Mouse (Mus musculus) testis, adult 2 months (tissue): Measurements from ENCODE around the gene Gm20388.

Experiments
- CTCF ChIP-seq: fragments of 200-500 bp; IDR thresholded peaks from 2 replicates; pipeline ENCODE4 v1.5.1; 2012; ENCODE audit warnings: low read depth, mild to moderate bottlenecking, inconsistent platforms, low read length, moderate library complexity; ENCODE audit not compliant: control insufficient read depth, insufficient read depth, insufficient replicate concordance
- POLR2A ChIP-seq: fragments of 200-500 bp; IDR thresholded peaks from 2 replicates; pipeline ENCODE4 v1.6.1; 2012; ENCODE audit warnings: low read depth, mild to moderate bottlenecking, inconsistent platforms, low read length, moderate library complexity; ENCODE audit not compliant: control insufficient read depth

GRCm38 (mm10) chr8:122556030-122557009, 2645.7 kb downstream of the Gm20388 start:
- TF ChIP-seq CTCF (no peak), POLR2A (no peak)
